Mouse (Mus musculus): ENCODE measurements around the gene Kcne1.

DNA sequence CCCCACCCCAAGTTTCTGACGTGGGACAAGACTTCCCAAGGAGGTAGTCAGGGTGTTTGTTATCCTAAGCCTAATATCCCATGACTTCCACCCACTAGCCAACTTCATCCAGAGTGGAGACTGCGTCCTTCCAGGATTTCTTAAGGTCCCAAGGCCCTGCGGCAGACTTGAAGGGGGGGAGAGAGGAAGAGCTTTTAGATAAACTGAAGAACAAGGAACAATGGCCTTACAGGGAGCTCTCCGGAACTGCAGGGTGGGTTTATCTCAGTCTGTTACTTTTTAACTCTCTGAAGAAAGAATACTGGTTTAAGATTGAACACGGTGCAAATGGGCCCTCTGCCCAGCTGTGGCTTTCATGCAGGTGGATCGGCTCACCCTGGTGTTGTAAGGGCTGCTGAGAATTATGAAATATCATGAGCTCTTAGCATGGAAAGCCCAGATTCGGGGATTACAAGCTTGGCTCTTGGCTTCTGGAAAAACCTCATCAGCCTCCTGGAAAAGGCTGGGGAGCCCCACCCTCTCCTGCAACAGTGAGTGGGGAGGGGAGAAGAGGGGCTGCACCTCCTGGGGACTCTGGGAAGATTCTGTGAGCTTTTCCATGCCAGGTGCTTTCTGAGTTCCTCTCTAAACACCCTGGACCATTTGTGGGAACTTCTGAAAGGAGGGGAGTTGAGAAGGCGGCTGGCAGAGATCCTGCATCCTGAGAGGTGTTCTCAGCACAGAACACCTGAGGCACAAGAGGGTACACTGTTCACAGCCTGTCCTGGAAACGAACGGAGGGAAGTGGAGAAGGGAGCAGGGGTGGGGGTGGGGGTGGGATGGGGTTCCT lies 38.7 kb upstream of the Kcne1 start:
- TF ChIP-seq POLR2A (IDR thresholded peaks at IDR 0.05; ENCODE audit: low read depth, low read length) (no peak), CTCF (IDR thresholded peaks at IDR 0.05; ENCODE audit: borderline replicate concordance, insufficient read depth, low read length) (no peak)
